Mouse (Mus musculus) cerebellum, adult 18-20 months (tissue): ENCODE measurements around the gene Gm20662.

Experiments used
- DNase-seq, 2 experiments: peaks; one replicate each; pipeline ENCODE4 v3.0.0; 2021

Gene Gm20662

GRCm38 (mm10) chr9:108054331-108055040, 58.3 kb downstream of the Gm20662 start:
- peak in 1 of 2 experiments; percentile 7 for DNase-seq

GRCm38 (mm10) chr9:108055061-108055460, 58.9 kb downstream of the Gm20662 start:
- DNase-seq = no peak

- DNase-seq = no peak
Measured at GRCm38 (mm10) chr9:108055661-108056237, 59.6 kb downstream of the Gm20662 start.

GRCm38 (mm10) chr9:108056361-108057261, 60.5 kb downstream of the Gm20662 start:
- DNase-seq = peak; percentile 6 to 15

- peak in 1 of 2 experiments; percentile 7 for DNase-seq
Measured at GRCm38 (mm10) chr9:108057262-108057562, 61.1 kb downstream of the Gm20662 start.

- peak in 1 of 2 experiments; percentile 13 for DNase-seq
Measured at GRCm38 (mm10) chr9:108058291-108058690, 62.1 kb downstream of the Gm20662 start.

- no peak for DNase-seq
Measured at GRCm38 (mm10) chr9:108062142-108062541, 66.0 kb downstream of the Gm20662 start.

GRCm38 (mm10) chr9:108063361-108063760, 67.2 kb downstream of the Gm20662 start:
- DNase-seq = no peak

- peak; percentile 87 to 88 for DNase-seq
Measured at GRCm38 (mm10) chr9:108065491-108066011, 69.4 kb downstream of the Gm20662 start.

- peak in 1 of 2 experiments; percentile 41 for DNase-seq
Measured at GRCm38 (mm10) chr9:108067199-108067598, 71.0 kb downstream of the Gm20662 start.

GRCm38 (mm10) chr9:108067900-108068299, 71.8 kb downstream of the Gm20662 start:
- peak; percentile 92 to 93 for DNase-seq

GRCm38 (mm10) chr9:108069007-108069406, 72.9 kb downstream of the Gm20662 start:
- peak in 1 of 2 experiments; percentile 25 for DNase-seq

- peak in 1 of 2 experiments; percentile 28 for DNase-seq
Measured at GRCm38 (mm10) chr9:108069529-108069928, 73.4 kb downstream of the Gm20662 start.

GRCm38 (mm10) chr9:108071801-108072200, 75.7 kb downstream of the Gm20662 start:
- no peak for DNase-seq

- DNase-seq = peak; percentile 63 to 66
Measured at GRCm38 (mm10) chr9:108072481-108072924, 76.4 kb downstream of the Gm20662 start.

GRCm38 (mm10) chr9:108073141-108073930, 77.2 kb downstream of the Gm20662 start:
- DNase-seq = peak; percentile 81 to 90

- no peak for DNase-seq
Measured at GRCm38 (mm10) chr9:108080168-108080567, 84.0 kb downstream of the Gm20662 start, which contains the start of gene Mst1. Gene Mst1, plus strand, starts transcription at chr9:108080436.

- peak in 1 of 2 experiments; percentile 47 for DNase-seq
Measured at GRCm38 (mm10) chr9:108082549-108082948, 86.4 kb downstream of the Gm20662 start.

GRCm38 (mm10) chr9:108082988-108083431, 86.9 kb downstream of the Gm20662 start, which contains the start of gene Rnf123:
Gene Rnf123, minus strand, starts transcription at chr9:108083346.
- DNase-seq = no peak

- no peak for DNase-seq
Measured at GRCm38 (mm10) chr9:108083561-108083960, 87.4 kb downstream of the Gm20662 start.

GRCm38 (mm10) chr9:108085261-108085660, 89.1 kb downstream of the Gm20662 start:
- DNase-seq = no peak

GRCm38 (mm10) chr9:108090611-108091120, 94.5 kb downstream of the Gm20662 start:
- no peak for DNase-seq
